Mouse (Mus musculus) midbrain, embryonic 10.5 days (tissue): ENCODE measurements around the gene Ncor2. TPM values are rescaled to one million over a fixed set of nuclear protein-coding genes. Genes with fewer than 3 reads are reported as not detected.
A peak's percentile ranks its signal among the peaks of the same experiment; 100 is the strongest.

Experiments used
- DNase-seq: peaks from one replicate; pipeline ENCODE4 v3.0.0-alpha.2; 2017; ENCODE audit warnings: low spot score
- H3K27ac ChIP-seq: fragments of 300-500 bp; sonication (generic); replicated peaks from 2 replicates; pipeline ENCODE4 v1.5.1; 2016; ENCODE audit warnings: mild to moderate bottlenecking
- H3K27me3 ChIP-seq: fragments of 300-500 bp; sonication (generic); 2 replicates; pipeline ENCODE4 v1.6.1; 2016; ENCODE audit warnings: low read depth, mild to moderate bottlenecking; ENCODE audit not compliant: poor library complexity, severe bottlenecking
- H3K36me3 ChIP-seq: fragments of 300-500 bp; sonication (generic); 2 replicates; pipeline ENCODE4 v1.6.1; 2016; ENCODE audit warnings: mild to moderate bottlenecking, moderate library complexity
- H3K4me1 ChIP-seq: fragments of 300-500 bp; sonication (generic); 2 replicates; pipeline ENCODE4 v1.6.1; 2016
- H3K4me3 ChIP-seq: fragments of 300-500 bp; sonication (generic); 2 replicates; pipeline ENCODE4 v1.5.1; 2016; ENCODE audit warnings: mild to moderate bottlenecking, moderate library complexity
- H3K9me3 ChIP-seq: fragments of 300-500 bp; sonication (generic); replicated peaks from 2 replicates; pipeline ENCODE4 v1.6.1; 2016; ENCODE audit warnings: mild to moderate bottlenecking
- WGBS: fragments of 180-500 bp; shearing (Covaris S2); methylation state at CpG from one replicate; pipeline ENCODE4 v1.1.7; 2016; 5-methylcytosine and 5-hydroxymethylcytosine counted together
- polyA plus RNA-seq: library from polyadenylated mRNA; unstranded; fragments of >200 nt; fragmentation: Nextera tagmentation; extraction: Ambion mirVana; gene quantifications from 2 replicates; pipeline ENCODE4 v1.2.1, GENCODE M21; 2016

Gene Ncor2
- polyA plus RNA-seq, 1 experiment from 2014 or later: 16.2 TPM

DNA sequence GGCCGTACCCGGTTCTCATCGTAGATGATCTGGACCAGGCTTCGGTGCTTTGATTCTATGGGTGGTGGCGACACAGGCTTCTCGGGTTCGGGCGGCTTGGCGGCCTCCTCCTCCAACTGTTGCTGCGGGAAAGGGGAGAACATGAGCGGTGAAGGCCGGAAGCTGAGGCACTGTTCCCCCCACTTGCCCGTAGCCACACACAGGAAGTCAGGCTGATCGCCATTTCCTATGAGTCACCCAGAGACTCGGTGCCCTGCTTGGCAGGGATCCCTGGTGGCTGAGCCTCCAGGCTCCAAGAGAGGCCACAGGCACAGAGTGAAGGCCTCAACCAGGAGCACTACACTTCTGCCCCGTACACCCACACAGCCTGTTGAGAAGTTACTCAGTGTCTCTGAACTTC, 72.8 kb downstream of the Ncor2 start:
- H3K27me3 ChIP-seq: no peaks in the 10 kb centered on the region
- H3K4me3 ChIP-seq: no peak overlapping the region
- H3K4me1 ChIP-seq: peaks cover 49% of the 10 kb centered on the region
- no peaks in the 10 kb centered on the region; the same call in 1 of the 2 replicates for H3K9me3 ChIP-seq
- DNase-seq: no peak
- no peak overlapping the region for H3K27ac ChIP-seq
- 94% methylated on average over 16 of the region's 16 CpGs for WGBS
- peaks cover 98% of the 10 kb centered on the region for H3K36me3 ChIP-seq

GRCm38 (mm10) chr5:125104841-125105240, 74.2 kb downstream of the Ncor2 start:
- Histone ChIP-seq H3K27me3 (no peaks in the 10 kb centered on the region), H3K9me3 (no peaks in the 10 kb centered on the region; the same call in 1 of the 2 replicates), H3K27ac (peak overlapping the region; percentile 23; the same call in 1 of the 2 replicates), H3K4me1 (peaks cover 41% of the 10 kb centered on the region), H3K4me3 (no peak overlapping the region), H3K36me3 (peaks cover 98% of the 10 kb centered on the region)
- DNase-seq: no peak
- WGBS: 53% methylated on average over 6 of the region's 6 CpGs

GRCm38 (mm10) chr5:125103396-125103795, 75.6 kb downstream of the Ncor2 start:
- H3K4me3 ChIP-seq: no peak overlapping the region
- peaks cover 99% of the 10 kb centered on the region for H3K36me3 ChIP-seq
- peak overlapping the region; percentile 43; the same call in 1 of the 2 replicates for H3K27ac ChIP-seq
- DNase-seq: peak; percentile 36
- no peaks in the 10 kb centered on the region for H3K27me3 ChIP-seq
- no peaks in the 10 kb centered on the region; the same call in 1 of the 2 replicates for H3K9me3 ChIP-seq
- WGBS: 22% methylated on average over 6 of the region's 6 CpGs
- peaks cover 41% of the 10 kb centered on the region for H3K4me1 ChIP-seq

- Histone ChIP-seq H3K27me3 (no peaks in the 10 kb centered on the region), H3K4me3 (no peak overlapping the region), H3K9me3 (no peaks in the 10 kb centered on the region), H3K27ac (peak overlapping the region; percentile 43), H3K36me3 (peaks cover 99% of the 10 kb centered on the region), H3K4me1 (peaks cover 41% of the 10 kb centered on the region)
- no peak for DNase-seq
- 70% methylated on average over 7 of the region's 7 CpGs for WGBS
Measured at GRCm38 (mm10) chr5:125102907-125103306, 76.1 kb downstream of the Ncor2 start.

GRCm38 (mm10) chr5:125102352-125102751, 76.7 kb downstream of the Ncor2 start:
- no peaks in the 10 kb centered on the region for H3K9me3 ChIP-seq
- 76% methylated on average over 8 of the region's 8 CpGs for WGBS
- H3K4me1 ChIP-seq: peaks cover 41% of the 10 kb centered on the region
- H3K27ac ChIP-seq: 0 out of 2 replicates have a peak overlapping the region, but pooled peaks have one; percentile 43
- peaks cover 99% of the 10 kb centered on the region for H3K36me3 ChIP-seq
- DNase-seq: no peak
- H3K4me3 ChIP-seq: no peak overlapping the region
- H3K27me3 ChIP-seq: no peaks in the 10 kb centered on the region

DNA sequence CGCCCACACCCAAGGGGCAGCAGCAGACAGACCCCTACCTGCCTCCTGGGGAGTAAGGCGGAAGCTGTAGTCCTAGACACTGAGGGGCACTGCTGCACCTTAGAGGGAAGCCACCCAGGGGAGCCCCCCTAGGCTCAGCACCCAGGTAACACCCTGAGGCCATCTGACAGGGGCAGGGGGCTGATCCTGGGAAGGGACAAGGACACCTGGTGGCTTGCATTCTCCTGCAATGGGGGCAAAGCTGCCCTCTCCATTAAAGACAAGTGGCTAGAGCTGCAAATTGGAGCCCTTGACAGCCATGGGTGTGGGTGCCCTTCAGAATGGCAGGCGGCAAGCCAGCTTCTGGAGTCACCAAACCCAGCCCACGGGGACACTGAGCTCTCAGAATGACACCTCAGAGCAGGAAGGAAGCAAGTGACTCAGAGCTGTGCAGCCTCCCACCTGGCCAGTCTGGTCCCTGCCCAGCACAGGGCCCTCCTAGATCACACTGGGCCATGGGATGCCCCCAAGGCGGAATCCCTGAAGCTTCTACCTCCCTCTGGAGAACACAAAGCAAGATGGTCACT, 79.2 kb downstream of the Ncor2 start:
- H3K4me1 ChIP-seq: peaks cover 26% of the 10 kb centered on the region
- peaks cover 99% of the 10 kb centered on the region for H3K36me3 ChIP-seq
- H3K27me3 ChIP-seq: no peaks in the 10 kb centered on the region
- H3K27ac ChIP-seq: no peak overlapping the region
- WGBS: 87% methylated on average over 5 of the region's 5 CpGs
- H3K9me3 ChIP-seq: no peaks in the 10 kb centered on the region
- DNase-seq: no peak
- no peak overlapping the region for H3K4me3 ChIP-seq

GRCm38 (mm10) chr5:125098692-125099091, 80.3 kb downstream of the Ncor2 start:
- Histone ChIP-seq H3K27ac (no peak overlapping the region), H3K4me3 (no peak overlapping the region), H3K27me3 (no peaks in the 10 kb centered on the region), H3K9me3 (no peaks in the 10 kb centered on the region), H3K4me1 (peaks cover 19% of the 10 kb centered on the region), H3K36me3 (peaks cover 99% of the 10 kb centered on the region)
- WGBS: 92% methylated on average over 9 of the region's 9 CpGs
- no peak for DNase-seq

DNA sequence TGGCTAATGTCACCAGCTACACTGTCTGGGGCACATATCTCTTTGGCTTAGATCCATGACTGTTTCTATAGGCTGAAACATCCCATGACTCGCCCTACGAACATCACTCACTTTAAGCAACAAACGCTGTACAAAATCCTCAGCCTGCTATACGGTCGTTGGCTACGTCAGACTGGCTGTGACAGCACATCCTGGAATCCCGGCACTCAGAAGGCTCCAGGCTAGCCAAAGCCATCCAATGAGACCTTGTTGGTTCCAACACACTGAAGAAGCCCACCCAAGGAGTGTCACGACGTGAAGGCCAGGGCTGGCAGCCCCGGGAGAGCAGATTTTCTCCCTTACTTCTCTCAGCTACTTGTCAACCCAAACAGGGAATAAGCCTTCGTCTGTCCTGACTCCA, 82.7 kb downstream of the Ncor2 start:
- Histone ChIP-seq H3K27ac (no peak overlapping the region), H3K4me1 (peaks cover 11% of the 10 kb centered on the region), H3K36me3 (peaks cover 99% of the 10 kb centered on the region), H3K4me3 (no peak overlapping the region), H3K27me3 (no peaks in the 10 kb centered on the region), H3K9me3 (no peaks in the 10 kb centered on the region)
- no peak for DNase-seq
- 92% methylated on average over 11 of the region's 11 CpGs for WGBS

DNA sequence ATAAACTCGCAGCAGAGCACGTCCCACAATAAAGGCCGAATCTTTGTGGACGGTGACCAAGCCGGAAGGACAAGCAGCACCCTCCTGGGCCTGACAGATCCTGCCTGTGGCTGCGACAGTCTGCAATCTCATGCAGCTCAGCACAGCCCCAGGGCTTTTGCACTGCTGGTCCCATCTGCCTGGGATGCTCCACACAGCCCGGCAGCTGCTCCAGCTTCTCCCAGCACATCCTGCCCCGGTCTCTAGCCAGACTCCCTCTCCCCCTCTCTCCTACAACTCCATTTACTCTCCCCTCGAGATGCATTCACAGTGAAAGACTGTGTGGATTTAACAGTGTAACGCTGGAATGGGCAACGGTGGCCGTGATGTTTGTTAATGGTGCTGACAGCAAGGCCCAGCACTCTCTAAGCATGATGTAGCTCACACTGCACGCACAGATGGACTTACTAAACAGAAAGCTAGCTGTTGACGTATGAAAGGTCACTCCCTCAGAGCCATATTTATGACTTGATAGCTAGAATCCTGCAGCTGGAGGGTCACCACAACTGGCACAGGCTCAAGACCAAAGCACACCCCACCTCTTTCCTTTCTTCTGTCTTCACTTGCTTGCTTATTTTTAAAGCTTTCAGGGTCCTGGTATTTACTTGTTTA, 83.4 kb downstream of the Ncor2 start:
- WGBS: 90% methylated on average over 14 of the region's 14 CpGs
- peaks cover 11% of the 10 kb centered on the region for H3K4me1 ChIP-seq
- H3K9me3 ChIP-seq: peaks cover 4% of the 10 kb centered on the region; the same call in 1 of the 2 replicates
- peak overlapping the region; percentile 14; the same call in 1 of the 2 replicates for H3K27ac ChIP-seq
- H3K36me3 ChIP-seq: peaks cover 99% of the 10 kb centered on the region
- H3K27me3 ChIP-seq: no peaks in the 10 kb centered on the region
- no peak overlapping the region for H3K4me3 ChIP-seq
- no peak for DNase-seq

GRCm38 (mm10) chr5:125093795-125094194, 85.2 kb downstream of the Ncor2 start:
- DNase-seq: no peak
- peak overlapping the region; percentile 46 for H3K27ac ChIP-seq
- H3K36me3 ChIP-seq: peaks cover 100% of the 10 kb centered on the region
- H3K27me3 ChIP-seq: no peaks in the 10 kb centered on the region
- no peak overlapping the region for H3K4me3 ChIP-seq
- H3K9me3 ChIP-seq: peaks cover 17% of the 10 kb centered on the region
- peaks cover 11% of the 10 kb centered on the region for H3K4me1 ChIP-seq
- WGBS: 69% methylated on average over 5 of the region's 5 CpGs

DNA sequence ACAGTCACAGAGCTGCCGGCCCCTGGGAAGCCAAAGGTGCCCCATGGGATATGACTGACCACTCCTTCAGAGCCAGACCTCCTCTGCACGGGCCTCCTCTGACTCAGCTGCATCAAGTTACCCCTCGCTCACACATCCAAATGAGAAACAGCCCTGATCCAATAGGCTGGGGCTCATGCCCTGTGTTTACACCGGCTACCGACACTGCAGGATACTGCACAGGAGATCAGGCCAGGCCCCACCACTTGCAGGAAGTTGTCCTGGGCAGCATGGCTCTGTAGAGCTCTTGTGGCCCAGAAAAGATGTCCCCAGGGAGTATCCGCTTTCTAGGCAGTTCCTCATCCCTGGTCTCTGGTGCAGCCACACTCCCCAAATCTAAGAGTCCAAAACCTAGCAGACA, 90.9 kb downstream of the Ncor2 start:
- H3K4me3 ChIP-seq: no peak overlapping the region
- no peak overlapping the region for H3K27ac ChIP-seq
- peaks cover under 1% of the 10 kb centered on the region; the same call in 1 of the 2 replicates for H3K4me1 ChIP-seq
- peaks cover 100% of the 10 kb centered on the region for H3K36me3 ChIP-seq
- H3K27me3 ChIP-seq: no peaks in the 10 kb centered on the region
- 85% methylated on average over 6 of the region's 6 CpGs for WGBS
- DNase-seq: no peak
- H3K9me3 ChIP-seq: peaks cover 17% of the 10 kb centered on the region

GRCm38 (mm10) chr5:125085097-125085617, 93.9 kb downstream of the Ncor2 start:
- H3K4me1 ChIP-seq: peaks cover 8% of the 10 kb centered on the region
- 86% methylated on average over 8 of the region's 8 CpGs for WGBS
- no peak for DNase-seq
- H3K36me3 ChIP-seq: peaks cover 100% of the 10 kb centered on the region
- H3K9me3 ChIP-seq: peaks cover 8% of the 10 kb centered on the region
- no peak overlapping the region for H3K4me3 ChIP-seq
- no peaks in the 10 kb centered on the region for H3K27me3 ChIP-seq
- no peak overlapping the region for H3K27ac ChIP-seq

- 93% methylated on average over 6 of the region's 6 CpGs for WGBS
- no peaks in the 10 kb centered on the region for H3K27me3 ChIP-seq
- H3K36me3 ChIP-seq: peaks cover 100% of the 10 kb centered on the region
- H3K27ac ChIP-seq: no peak overlapping the region
- no peak for DNase-seq
- no peaks in the 10 kb centered on the region for H3K9me3 ChIP-seq
- H3K4me1 ChIP-seq: peaks cover 8% of the 10 kb centered on the region
- H3K4me3 ChIP-seq: no peak overlapping the region
Measured at GRCm38 (mm10) chr5:125083674-125084073, 95.3 kb downstream of the Ncor2 start.
